Mouse (Mus musculus) monocyte, adult 2 months (primary cell): Measurements from ENCODE around the gene Dzank1.

ENCODE experiments used
- DNase-seq, 2 experiments: peaks; one replicate each; pipeline ENCODE4 v3.0.0; 2022; ENCODE audit warnings: low spot score in 2 of 2, low read depth in 1 of 2

Dzank1 gene

DNA sequence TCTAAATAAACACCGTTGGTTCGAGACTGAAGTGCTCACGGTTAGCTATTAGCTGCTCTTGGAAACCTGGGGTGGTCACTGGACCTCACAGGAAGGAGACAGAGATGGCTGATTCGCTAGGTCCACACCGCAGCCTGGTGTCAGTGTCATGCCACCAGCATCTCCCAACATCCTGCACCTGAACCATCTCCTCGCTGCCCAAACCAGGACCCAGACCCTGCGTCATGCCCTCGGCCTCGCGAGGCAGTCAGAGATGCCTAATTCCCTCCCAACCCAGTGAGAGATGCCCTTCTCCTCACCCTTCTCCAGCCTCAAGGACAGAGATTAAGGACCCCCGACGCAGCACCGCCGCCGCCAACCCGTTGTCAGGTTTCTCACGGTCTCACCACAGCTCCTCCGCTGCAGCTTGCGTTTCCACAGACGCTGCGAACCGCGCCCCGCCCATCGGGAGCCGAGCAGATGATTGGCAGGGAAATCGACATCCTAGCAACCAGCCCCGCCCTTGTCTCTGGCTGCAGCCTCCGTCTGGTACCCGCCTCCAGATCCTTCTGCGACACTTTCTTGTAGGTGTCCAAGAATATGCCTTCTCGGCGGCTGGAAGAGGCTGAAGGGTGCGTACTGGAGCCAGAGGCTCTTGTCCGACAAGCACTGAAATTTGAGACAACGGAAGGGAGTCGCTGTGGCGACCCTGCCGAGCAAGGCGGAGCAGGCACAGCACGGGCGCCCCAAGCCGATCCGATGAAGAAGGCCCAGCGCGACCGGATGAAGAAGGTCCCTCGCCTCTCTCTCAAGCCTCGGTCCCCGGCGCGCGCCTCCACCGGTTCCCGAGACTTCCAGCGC is at the start of gene Dzank1, which contains the start of gene Polr3f:
TSS of gene Dzank1 (minus strand) at position 434 of the 840 bp plus-strand sequence.
TSS of gene Polr3f (plus strand) at position 738 of the 840 bp plus-strand sequence.
- DNase-seq = peak; percentile 92 to 96

DNA sequence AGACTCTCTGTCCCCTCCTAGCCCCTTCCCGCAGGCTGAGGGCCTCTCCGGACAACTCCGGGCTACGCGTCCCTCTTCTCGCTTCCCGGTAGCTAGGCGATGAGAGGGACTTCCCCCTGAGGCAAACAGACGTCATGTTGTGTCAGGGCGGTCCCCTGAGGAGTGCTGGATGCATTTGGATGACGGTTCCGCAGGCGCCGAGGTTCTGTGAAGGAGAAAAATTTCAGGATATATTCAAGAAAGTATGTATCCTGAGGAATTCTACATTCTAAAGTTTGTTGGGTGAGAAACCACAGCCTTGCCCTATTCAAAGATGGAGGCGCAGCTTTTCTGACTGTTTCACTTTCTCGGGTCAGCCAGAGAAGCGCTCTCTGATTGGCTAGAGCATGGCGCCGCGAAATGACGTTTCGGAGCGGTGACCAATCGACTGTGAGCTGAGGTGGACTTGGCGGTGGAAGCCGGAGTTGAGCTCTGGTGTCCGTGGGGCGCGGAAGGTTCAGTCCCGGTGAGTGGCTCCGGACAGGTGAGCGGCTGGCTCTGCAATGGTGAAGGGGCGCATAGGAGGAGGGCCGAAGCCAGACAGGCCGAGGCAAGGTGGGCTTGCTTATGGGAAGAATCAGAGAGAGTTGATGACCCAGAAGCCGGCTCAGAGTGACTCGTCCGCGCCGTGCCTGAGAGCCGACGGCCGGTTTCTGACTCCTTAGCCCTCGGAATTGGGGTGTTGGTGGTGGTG is 28.8 kb upstream of the Dzank1 start, which contains the start of gene Sec23b:
TSS of gene Sec23b (plus strand) at position 410 of the 733 bp plus-strand sequence.
- DNase-seq = peak; percentile 86 to 93

DNA sequence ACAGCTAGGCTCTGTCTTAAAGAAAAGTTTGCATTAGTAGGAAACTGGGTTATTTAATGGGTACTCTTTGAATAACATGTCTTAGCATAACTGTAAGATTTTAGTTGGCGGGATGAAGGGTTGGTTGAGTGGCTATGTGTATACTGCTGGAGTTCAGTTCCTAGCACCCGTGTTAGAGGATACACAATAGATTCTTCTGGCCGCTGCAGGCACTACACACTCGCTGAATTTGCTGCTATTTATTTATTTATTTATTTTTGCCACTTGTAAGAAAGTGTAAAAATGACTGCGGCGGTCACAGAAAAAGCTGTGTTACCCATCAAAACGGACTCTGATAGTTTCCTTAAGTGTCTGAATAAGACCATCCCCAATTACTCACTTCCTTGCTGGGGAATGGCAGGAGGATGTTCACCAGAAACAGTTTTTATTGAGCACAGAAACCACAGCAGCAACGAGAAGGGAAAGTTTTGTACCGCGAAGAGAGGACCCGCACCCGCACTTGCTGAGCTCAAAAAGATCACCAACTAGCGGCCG is 28.1 kb upstream of the Dzank1 start:
- no peak for DNase-seq

- DNase-seq = no peak
These were observed 26.7 kb upstream of the Dzank1 start for GRCm38 (mm10) chr2:144553905-144554304.

GRCm38 (mm10) chr2:144550529-144550928 is 23.3 kb upstream of the Dzank1 start, which contains the start of gene Rbbp9:
TSS of gene Rbbp9 (minus strand) at chr2:144550869.
- no peak for DNase-seq

- DNase-seq = no peak
These were observed 20.3 kb upstream of the Dzank1 start for GRCm38 (mm10) chr2:144547559-144547958.

DNA sequence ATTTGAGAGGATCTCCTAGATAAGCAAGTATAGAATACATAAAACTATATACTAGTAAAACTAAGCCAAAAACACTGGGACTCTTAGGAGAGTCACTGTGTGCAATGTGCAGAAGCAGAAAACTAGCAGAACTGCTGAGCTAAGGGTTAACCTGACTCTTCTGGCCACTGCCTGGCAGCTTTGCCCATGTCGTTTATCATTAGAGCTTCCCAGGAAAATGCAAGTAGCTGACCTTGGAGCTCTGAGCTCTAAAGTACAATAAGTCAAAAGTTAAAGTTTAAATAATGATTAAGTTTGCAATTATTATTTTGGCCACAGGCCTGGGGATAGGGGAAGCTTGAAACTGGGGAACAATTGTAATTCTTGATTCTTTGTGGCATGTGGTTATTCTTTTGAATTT is 18.3 kb upstream of the Dzank1 start:
- DNase-seq = no peak

DNA sequence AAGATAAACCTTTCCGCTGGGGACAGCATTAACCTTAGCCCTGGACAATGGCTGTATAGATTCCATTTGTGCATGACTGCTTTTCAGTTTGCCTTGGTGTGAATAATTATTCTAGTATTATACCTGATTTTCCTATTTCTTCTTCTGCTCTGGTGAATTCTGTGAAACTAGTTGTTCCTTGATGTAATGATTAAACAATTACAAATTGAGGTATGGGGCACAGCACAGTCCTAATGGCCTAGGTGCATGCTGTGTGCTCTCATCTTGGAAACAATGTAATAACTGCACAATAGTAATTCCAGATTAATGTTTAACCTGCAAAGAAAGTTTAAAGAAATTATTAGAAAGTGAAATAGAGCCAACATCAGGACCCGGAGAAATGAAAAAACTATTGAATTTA is 17.8 kb upstream of the Dzank1 start:
- no peak for DNase-seq

GRCm38 (mm10) chr2:144544630-144545029 is 17.4 kb upstream of the Dzank1 start:
- DNase-seq = no peak

DNA sequence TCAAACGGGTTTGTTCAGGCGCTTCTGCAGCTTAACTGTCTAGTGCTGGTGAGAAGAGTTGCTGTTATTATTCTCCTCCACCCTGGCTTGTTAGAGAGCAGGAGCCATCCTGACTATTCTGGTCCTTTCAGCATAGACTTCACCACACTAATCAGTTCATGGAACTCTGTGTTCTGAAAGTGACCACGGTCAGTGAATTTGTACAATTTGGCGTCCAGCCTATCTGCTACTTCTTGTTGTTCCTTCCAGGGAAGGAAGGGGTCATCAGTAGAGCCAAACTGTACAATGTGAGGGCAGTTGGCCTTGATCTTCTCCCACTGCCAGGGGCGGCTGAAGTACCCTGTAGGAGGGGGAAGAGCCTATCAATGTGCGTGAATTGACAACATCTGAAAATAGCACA is 16.5 kb upstream of the Dzank1 start:
- DNase-seq = no peak

DNA sequence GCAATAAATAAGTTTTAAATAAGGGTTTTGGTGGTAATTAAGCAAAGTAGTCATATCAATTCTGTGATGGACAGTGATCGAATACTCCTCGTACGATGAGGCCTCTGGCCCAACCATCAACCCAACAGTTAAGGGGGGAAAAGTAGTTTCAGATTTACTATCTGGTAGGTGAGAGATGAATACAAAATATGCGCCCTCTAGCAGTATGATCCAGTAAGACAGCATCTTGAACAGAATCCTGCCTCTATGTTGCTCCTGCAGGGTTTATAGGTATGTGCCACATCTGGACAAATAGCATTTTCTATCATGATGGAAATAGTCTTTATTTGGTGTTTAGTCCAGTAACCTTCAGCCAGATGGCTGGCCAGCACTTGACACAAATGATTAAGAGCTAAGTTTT is 14.0 kb upstream of the Dzank1 start:
- DNase-seq = no peak

GRCm38 (mm10) chr2:144537123-144537522 is 9.9 kb upstream of the Dzank1 start:
- no peak for DNase-seq

DNA sequence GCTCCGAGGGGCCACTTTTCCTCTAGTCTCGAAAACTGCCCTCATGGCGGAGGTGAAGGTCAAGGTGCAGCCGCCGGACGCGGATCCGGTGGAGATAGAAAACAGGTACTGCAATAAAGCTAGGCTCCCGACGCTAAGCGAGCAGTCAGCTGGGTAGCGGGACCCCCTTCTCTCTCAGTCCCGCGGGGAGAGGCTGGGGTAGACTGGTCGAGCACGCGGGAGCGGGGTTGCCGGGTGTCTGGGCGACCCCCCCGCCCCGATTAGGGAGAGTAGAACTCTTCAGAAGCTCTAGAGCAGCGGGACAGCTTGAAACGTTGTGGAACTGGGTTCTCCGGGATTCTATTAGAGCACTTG is 584 bp upstream of the Dzank1 start:
- no peak for DNase-seq

DNA sequence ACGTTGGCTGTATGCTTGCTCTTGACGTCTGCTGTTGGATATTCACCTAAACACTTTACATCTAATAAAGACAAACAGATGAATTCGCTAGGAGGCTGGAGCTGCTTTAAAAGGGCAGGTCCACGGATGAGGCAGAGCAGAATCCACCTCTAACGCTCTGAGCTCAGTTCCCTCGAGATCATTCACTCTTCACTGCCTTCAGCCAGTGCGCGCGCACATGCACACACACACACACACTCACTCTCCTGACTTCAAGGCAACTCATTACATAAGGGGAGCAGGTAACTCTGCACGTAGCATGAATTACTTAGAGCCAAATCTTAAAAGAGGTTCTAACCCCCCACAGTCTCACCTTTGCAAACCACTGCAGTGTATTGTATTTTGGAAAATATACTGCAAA is 1.4 kb downstream of the Dzank1 start:
- no peak for DNase-seq

DNA sequence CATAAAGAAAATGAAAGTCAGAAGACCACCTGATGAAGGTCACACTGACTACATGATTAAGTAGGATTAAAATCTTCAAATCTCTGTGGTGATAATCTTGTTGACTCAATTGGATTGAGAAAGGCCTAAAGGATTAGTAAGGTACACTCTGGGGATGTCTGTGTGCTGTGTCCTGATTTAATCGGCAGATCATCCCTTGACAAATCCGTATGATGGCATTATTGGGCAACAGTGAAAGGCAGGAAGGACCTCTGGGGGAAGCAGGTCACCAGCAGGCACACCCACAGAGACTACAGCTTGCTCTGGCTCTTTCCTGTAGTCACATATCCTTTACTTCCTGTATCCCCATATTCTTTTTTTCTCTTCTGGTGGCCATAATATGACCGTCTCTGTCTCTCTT is 7.4 kb downstream of the Dzank1 start:
- DNase-seq = no peak

DNA sequence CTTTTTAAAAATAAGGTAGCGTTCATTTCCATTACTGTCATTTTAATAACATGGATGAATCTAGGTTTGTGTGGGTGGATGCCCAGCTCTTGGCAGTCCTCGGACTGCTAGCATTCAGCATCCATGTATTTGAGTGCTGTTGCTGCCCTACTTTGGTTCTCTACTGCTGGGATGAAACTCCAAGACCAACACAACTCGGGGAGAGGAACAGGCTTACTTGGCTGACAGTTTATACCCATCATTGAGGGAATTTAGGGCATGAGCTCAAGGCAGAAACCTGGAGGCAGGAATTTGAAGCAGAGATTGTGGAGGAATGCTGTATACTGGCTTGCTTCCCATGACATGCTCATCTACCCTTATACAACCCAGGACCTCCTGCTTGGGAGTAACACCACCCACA is 12.6 kb downstream of the Dzank1 start:
- no peak for DNase-seq

- no peak for DNase-seq
These were observed 25.1 kb downstream of the Dzank1 start for GRCm38 (mm10) chr2:144502134-144502533.

DNA sequence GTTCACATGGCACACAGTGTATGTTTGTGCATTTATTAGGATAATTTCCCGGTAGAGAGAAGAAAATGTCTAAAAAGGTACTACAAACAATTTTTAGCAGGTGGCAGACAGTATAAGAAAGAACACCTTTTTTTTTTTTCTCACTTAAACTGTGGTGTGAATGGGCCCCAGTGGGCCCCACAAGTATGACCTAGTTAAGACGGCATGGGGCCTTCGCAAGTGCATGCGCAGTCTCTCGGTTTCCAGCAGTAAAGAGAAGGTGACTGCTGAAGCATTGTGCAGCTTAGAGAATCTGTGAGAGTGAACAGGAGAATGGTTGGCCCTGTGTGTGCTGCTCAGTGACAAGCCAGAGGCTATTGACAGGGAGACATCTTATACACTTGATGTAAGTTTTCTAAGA is 37.9 kb downstream of the Dzank1 start:
- no peak for DNase-seq

GRCm38 (mm10) chr2:144487476-144487875 is 39.7 kb downstream of the Dzank1 start:
- DNase-seq = no peak

- DNase-seq = no peak
These were observed 41.8 kb downstream of the Dzank1 start for GRCm38 (mm10) chr2:144485439-144485838.

- no peak for DNase-seq
These were observed 43.1 kb downstream of the Dzank1 start for GRCm38 (mm10) chr2:144484084-144484483.

GRCm38 (mm10) chr2:144479421-144479820 is 47.8 kb downstream of the Dzank1 start:
- DNase-seq = no peak
